Mouse (Mus musculus): ENCODE measurements around the gene Erc1. TPM values are rescaled to one million over a fixed set of nuclear protein-coding genes. Genes with fewer than 3 reads are reported as not detected.
A peak's percentile ranks its signal among the peaks of the same experiment; 100 is the strongest.
"Not testable (repeated sequence)": the region's sequence is repeated elsewhere in the genome, so short reads cannot be mapped to it uniquely, and the experiment has no call there.

Erc1 gene
- polyA plus RNA-seq, 3 experiments from 2014 or later = 6.8 to 7.8 (median 7.3) TPM

GRCm38 (mm10) chr6:119707911-119708310 lies 140.1 kb downstream of the Erc1 start:
- ATAC-seq = no peak

- no peak for ATAC-seq
These were observed 143.1 kb downstream of the Erc1 start for GRCm38 (mm10) chr6:119704899-119705298.

GRCm38 (mm10) chr6:119692754-119693153 lies 155.2 kb downstream of the Erc1 start:
- ATAC-seq = no peak

GRCm38 (mm10) chr6:119686470-119686869 lies 161.5 kb downstream of the Erc1 start:
- no peak for ATAC-seq

GRCm38 (mm10) chr6:119680746-119681145 lies 167.2 kb downstream of the Erc1 start:
- ATAC-seq = no peak

- no peak for ATAC-seq
These were observed 173.2 kb downstream of the Erc1 start for GRCm38 (mm10) chr6:119674811-119675209.

- no peak for ATAC-seq
These were observed 173.7 kb downstream of the Erc1 start for GRCm38 (mm10) chr6:119674201-119674810.

- ATAC-seq = no peak
These were observed 178.2 kb downstream of the Erc1 start for GRCm38 (mm10) chr6:119669746-119670145.

GRCm38 (mm10) chr6:119662936-119663335 lies 185.0 kb downstream of the Erc1 start:
- ATAC-seq = peak; percentile 74

- no peak for ATAC-seq
These were observed 186.9 kb downstream of the Erc1 start for GRCm38 (mm10) chr6:119661081-119661493.

GRCm38 (mm10) chr6:119658441-119658840 lies 189.5 kb downstream of the Erc1 start:
- ATAC-seq = no peak

- no peak for ATAC-seq
These were observed 190.4 kb downstream of the Erc1 start for GRCm38 (mm10) chr6:119657418-119658178.

GRCm38 (mm10) chr6:119654777-119655176 lies 193.2 kb downstream of the Erc1 start:
- ATAC-seq = not testable (repeated sequence)

- ATAC-seq = no peak
These were observed 204.0 kb downstream of the Erc1 start for GRCm38 (mm10) chr6:119643880-119644460.

GRCm38 (mm10) chr6:119643178-119643728 lies 204.7 kb downstream of the Erc1 start:
- no peak for ATAC-seq

GRCm38 (mm10) chr6:119642718-119643117 lies 205.2 kb downstream of the Erc1 start:
- ATAC-seq = no peak

- ATAC-seq = peak; percentile 95
These were observed 212.3 kb downstream of the Erc1 start for GRCm38 (mm10) chr6:119635629-119636028.

- ATAC-seq = no peak
These were observed 217.3 kb downstream of the Erc1 start for GRCm38 (mm10) chr6:119630622-119631021.

GRCm38 (mm10) chr6:119601379-119601778 lies 246.6 kb downstream of the Erc1 start:
- no peak for ATAC-seq

GRCm38 (mm10) chr6:119595440-119595839 lies 252.5 kb downstream of the Erc1 start:
- no peak for ATAC-seq

GRCm38 (mm10) chr6:119590872-119591271 lies 257.1 kb downstream of the Erc1 start:
- ATAC-seq = no peak

- no peak for ATAC-seq
These were observed 260.1 kb downstream of the Erc1 start for GRCm38 (mm10) chr6:119587897-119588296.

- no peak for ATAC-seq
These were observed 260.5 kb downstream of the Erc1 start for GRCm38 (mm10) chr6:119587454-119587853.
